Mouse (Mus musculus) mouse trophoblast stem cell (cell line): ENCODE measurements around the gene Mfng.

ENCODE experiments used
- in situ Hi-C, 2 experiments: fragments of 300-500 bp; cut with MseI, MboI; formaldehyde crosslinking; loops; 2 replicates in 1 of 2; 3 replicates in 1 of 2; pipeline ENCODE4 v1.15.1; 2025

The Mfng gene

DNA sequence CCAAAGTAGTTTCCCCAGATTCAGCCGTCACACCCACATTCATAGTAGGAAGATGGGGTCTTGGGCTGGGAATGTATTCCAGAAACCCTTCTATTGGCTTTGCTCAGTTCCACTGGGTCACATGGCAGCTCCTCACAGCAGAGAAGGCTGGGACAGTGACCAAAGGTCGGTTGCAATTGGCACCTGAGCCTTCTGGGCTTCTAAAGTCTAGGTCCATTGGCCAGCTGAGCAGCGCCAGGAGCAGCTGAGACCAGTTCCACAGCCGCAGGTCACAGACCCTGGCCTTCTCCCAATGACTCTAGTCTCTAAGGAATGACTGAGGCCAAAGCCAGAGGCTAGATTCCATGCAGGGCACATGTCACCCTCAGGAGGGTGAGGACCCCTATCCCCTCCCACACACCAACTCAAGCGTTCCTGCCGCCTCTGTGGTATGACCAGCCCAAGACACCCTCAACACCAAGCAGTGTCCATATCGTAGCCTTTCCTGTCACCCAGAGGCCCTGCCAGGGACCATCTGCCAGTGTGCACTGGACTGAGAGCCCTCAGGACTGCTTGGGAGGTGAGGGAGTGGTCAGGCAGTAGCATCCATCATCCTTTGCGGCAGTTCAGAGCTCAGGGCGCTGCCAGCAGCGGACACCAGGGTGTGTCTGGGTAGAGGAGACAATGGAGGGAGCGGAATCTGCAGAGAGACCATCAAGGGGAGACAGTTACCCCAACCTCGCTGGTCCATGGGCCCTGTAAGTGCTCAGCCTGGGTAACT is 17.1 kb downstream of the Mfng start:
- in situ Hi-C loops = no loop called here

DNA sequence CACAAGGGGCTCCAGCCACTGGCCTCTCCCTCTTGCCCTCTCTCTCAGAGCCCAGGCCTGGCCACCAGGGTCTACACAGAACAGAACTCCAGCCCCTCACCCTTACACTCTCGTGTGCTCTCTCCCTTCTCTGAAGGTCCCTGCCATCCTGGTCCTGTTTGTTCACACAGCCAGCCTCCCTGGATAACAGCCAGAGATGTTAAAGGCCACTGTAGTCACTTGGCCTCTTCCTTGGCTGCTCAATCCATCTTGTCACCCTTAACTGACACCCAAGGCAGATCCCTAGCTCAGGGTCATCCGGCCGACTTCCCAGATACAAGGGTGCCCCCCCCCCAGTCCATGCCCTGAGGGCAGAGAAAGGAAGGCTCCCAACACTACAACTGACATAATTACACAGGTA is 18.0 kb downstream of the Mfng start:
- in situ Hi-C loops = no loop called here

DNA sequence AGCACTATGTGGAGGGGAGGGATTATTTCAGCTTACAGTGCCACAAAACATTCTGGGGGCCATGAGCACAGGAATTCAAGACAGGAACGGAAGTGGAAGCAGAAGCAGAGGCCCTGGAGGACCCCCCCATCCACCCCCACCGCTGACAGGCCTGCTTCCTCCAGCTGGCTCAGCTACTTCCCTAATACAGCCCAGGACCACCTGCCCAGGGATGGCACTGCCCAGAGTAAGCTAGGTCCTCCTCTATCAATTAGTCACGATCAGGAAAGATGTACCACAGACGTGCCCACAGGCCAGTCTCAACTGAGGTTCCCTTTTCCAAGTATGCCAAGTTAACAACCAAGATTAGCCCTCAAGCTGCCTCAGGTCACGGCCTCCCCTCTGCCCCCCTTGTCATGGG is 19.1 kb downstream of the Mfng start:
- in situ Hi-C loops = no loop called here

DNA sequence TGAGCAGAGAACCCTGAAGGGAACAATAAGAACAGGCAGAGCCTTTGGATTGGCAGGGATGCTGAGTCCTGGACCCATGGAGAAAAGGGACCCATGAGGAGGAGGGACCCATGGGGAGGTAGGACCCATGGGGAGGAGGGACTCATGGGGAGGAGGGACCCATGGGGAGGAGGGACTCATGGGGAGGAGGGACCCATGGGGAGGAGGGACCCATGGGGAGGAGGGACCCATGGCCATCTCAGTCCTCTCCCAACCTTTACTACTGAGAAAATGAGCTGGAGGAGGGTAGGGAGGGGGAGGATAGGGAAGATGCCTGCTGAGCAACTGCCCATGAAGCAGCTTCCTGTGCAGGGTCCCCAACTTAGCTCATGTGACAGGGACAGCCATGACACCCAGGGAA is 20.3 kb downstream of the Mfng start:
- in situ Hi-C loops = no loop called here

DNA sequence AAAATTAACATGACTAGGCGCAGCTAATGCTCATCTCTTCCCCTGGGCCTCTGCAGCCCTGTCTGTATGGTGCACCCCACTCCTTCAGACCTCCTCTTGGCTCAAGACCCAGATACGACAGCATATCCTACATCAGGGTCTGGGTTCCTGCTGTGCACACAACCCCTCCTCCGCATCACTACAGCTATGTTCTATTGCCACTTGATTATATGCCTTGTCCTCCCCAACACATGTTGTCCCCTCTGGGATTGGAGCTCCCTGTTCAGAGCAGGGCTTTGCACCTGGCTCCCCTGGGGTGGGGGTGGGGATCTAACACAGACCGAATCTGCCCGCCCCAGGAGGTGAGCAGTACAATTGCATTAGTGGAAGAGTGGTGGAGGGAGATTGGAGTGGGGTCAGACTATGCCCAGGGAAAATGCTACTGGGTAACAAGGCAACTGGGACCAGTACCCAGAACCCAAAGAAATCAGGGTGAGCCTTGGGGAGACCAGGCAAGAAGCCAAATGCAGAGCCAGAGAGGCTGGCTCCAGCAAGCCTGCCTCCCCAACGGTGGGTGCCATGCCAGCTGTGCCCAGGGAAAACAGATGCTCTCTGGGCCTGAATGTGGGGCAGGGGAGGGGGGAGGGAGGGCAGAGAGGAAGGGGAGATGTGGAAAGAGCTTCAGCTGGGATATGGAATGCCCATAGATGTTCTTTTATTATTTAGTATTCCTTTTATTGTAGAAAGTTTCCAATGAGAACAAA is 22.5 kb downstream of the Mfng start:
- in situ Hi-C loops = no loop called here

DNA sequence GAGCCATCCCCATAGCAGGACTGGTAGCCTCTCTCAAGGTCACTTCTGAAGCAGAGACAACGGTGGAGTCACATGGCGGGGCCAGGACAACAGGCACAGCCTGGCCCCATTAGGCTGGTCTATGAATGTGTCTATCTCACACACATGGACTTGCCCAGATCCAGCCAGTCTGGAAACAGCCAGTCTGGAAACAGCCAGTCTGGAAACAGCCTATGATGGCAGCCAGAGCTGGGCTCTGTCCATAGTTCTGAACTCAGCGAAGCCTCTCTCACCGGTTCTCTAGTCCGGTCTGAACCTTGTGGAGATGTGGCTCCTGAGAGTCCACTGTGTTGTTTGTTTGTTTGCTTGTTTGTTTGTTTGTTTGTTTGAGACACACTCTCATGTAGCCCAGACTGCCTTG is 23.4 kb downstream of the Mfng start:
- in situ Hi-C loops = loop anchor here in 1 of 2 experiments (5.0 kb wide), 1 partner anchor 128 kb away; no protein-coding TSS in a partner anchor

DNA sequence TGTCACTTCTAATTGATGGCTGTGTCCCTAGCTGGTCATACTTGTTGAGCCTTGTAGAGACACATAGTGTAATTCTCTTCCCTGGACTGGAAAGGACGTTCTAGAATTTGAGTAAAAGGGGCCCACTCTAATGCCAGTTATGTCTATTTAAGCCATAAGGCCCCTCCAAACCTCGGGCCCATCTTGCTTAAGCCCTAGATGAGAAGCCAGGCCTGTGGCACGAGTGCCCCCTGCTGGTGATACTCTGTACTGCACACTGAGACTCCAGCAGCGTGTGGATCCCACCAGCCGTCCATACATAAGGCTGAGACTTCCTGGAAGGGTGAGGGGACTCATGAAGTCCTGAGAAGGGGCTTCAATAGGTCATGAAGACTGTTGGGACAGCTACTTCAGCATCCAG is 29.1 kb downstream of the Mfng start:
- in situ Hi-C loops = loop anchor here in 1 of 2 experiments (5.0 kb wide), 1 partner anchor 122 kb away; no protein-coding TSS in a partner anchor

DNA sequence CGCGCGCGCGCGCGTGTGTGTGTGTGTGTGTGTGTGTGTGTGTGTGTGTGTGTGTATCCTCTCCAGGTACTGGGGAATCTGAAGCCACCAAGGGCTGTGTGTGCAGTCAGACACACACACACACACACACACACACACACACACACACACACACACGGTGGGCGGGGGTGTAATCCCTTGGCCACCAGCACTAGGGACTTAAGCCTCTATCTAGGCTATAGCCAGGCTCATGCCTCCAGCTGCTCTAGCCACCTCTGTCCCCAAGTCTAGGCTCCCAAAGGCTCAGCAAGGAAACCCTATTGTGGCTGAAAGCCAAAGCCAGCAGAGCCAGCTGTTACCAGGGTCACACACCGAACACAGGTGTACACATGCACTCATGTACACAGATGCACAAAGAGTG is 30.4 kb downstream of the Mfng start:
- in situ Hi-C loops = loop anchor here in 1 of 2 experiments (5.0 kb wide), 1 partner anchor 121 kb away; no protein-coding TSS in a partner anchor

DNA sequence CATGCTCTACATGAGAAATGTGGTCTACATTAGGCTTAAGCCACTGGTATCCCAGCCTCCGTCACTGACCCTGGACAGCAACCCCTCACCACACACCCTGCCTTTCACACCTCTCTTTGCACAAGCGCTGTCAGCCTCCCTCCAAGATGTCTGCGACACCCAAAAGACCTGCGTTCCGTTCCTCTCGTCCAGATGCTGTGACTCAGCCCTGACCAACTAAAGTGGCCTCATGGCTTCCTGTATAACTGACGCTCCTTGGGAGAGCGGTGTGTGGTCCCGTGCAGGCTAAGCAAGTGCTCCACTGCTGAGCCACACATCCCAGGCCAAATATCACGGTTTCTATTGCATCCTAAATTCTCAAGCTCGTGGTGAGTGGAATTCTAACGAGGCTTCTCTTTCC is 32.6 kb downstream of the Mfng start:
- in situ Hi-C loops = loop anchor here in 1 of 2 experiments (5.0 kb wide), 1 partner anchor 118 kb away; no protein-coding TSS in a partner anchor

DNA sequence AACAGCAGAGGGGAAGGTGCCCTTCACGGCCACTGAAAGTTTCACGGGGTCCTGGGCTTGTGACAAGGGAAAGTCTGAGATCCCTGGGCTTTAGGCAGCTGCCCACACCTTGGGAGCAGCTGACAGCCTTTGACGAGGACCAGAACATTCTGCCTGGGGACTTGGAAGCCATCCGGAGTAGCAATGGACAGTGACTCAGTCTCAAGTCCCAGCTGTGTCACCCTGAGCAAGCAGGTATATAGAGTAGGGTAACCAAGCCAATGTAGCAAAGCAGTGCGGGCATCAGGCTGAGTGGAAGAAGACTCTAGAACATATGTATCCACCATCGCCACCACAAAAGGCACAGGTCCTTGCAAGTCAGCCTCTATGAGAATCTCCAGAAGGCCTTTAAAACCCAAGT is 36.1 kb downstream of the Mfng start:
- in situ Hi-C loops = no loop called here

DNA sequence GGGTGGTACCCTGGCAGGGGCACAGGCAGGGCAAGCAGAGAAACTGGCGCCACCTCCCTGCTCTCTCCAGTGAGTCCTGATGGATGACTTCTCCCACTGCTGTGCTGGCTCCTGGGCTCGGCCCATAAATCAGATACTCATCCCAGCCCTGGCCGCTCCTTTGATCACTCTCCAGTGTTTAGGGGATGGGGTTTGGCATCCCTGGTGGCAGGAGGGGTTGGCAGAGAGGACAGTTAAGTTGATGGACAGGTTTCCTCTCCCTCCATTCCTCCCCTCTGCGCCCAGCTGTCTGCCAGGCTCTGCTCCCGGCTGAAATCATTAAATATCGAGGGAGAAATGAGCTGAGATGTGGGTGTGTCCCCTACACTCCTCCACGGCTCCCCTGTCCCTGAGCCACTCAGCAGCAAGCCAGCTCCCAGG is 36.6 kb downstream of the Mfng start:
- in situ Hi-C loops = no loop called here

DNA sequence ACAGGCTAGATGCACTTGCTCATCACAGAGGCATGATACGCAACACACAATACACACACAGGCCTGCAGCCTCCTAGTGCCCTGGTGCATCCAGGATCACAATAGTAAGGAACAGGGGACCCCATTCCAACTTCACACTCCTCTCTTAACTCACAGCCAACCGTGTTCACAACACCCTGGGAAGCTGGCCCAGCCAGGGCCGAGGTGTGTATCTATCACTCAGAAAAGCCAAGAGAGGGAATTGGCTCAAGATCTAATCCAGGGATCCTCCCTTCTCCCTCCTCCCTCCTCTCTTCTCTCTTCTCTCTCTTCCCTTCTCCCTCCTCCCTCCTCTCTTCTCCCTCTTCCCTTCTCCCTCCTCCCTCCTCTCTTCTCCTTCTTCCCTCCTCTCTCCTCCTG is 37.1 kb downstream of the Mfng start:
- in situ Hi-C loops = no loop called here

DNA sequence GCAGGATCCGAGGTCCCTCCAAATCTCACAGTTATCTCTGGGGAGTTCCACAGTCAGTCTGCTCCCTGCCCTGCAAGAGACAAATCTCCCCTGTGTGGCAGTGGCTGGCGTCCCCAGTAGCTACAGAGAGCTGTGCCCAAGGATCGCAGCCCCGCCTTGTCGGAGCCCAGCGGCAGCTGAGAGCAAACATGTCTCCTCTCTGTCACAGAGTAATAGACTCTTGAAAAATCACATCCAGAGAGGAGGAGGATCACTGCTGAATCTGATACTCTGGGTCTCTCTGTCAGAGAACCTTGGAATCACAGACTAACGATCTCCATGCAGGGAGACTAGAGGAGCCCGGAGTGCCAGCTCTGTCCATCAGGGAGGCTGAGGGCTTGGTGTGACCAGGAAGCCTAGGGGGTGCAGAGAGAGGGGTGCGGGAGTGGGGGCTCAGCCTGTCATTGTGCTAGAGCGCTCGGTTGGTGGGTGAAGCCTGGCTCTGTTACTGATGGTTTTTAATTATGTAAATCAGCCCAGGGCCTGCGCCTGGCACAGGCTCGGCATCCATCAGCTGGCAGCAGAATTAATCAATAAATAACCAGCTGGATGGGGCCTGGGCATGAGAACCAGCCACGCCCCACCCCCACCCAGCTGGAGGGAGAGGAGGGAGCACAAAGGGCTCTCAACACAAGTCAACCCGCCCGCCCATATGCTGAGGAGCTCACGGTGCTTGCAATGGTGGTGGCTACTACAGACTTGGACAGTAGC is 37.7 kb downstream of the Mfng start:
- in situ Hi-C loops = no loop called here

DNA sequence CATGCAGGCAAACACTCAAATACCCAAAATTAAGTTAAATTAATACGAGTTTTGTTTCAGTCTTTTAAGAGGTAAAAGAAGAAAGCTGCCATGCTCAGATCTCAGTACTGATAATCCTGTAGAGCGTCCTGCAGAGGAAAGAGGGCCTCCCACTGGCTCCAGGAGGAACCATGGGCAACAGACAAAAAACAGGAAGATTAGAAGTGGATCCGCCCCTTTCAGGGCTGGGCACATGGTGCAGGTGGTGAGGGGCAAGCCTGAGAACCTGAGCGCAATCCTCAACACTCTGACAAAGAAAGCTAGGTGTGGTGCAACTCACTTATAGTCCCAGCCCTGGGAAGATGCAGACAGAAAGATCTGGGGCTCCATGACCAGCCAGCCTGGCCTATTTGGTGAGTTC is 41.4 kb downstream of the Mfng start:
- in situ Hi-C loops = no loop called here

DNA sequence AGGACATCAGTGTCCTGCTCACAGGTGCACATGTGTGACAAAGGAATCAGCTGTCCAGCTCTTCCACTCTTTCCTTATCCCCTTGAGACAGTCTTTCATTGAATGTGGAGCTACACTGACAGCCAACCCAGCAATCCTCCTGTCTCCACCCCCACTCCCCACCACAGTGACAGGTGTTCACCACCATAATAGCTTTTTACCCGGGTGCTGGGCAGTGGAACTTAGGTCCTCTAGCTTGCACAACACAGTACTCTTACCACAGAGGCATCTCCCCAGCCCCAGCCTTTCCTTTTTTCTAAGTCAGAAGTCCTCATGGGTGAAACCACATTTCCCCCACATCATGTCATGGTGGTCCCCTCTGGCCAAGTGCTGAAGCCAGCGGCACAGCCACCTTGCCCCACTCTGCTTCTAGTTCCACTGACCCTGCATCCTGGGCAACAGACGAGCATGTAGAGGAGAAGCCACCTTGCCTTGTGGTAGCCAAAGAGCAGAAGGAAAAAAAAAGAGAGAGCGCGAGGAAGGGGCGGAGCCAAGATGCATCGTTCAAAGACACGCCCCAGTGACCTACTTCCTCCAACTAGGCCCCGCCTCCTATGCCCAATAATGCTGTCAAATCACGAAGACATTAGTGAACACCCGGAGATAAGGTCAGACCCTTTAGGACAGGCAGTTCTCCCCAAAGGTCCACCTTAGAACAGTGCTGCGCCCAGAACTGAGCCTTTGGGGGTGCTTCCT is 42.8 kb downstream of the Mfng start:
- in situ Hi-C loops = no loop called here

DNA sequence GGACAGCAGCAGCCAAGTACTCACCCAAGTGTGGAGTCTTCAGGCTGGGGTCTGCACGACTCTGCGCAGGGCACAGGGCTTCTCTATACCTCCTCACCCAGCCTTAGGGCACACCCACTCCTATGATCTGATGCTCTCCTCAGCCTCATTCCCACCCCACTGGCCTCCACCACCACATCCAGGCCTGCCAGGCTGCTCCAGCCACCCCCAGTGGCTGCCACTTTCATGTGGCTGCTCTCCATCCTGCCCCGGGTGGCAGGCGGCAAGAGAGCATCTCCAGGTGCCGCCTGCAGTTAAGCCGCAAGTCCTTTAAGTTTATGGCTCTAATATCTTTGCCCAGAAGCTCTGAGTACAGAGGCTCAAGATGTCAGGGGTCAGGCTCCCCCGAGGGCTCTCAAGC is 46.6 kb downstream of the Mfng start:
- in situ Hi-C loops = no loop called here

DNA sequence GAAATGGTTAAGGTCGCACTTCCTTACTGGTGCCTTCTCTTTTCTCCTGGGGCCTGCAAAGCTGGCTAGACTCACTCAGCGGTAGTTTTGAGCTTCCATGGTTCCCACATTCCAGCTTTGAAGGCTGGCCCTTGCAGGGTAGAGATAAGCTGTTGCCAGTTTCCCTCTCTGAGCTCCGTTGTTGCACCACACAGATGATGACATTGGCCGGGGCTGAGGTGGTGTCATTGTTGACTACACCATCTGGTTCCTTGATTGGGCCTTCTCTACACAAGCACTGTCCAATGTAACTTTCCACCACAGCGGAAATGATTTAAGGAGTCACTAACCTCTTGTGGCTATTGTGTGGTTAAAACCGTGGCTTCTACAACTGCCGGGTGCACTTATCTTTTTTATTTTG is 52.7 kb downstream of the Mfng start:
- in situ Hi-C loops = no loop called here

DNA sequence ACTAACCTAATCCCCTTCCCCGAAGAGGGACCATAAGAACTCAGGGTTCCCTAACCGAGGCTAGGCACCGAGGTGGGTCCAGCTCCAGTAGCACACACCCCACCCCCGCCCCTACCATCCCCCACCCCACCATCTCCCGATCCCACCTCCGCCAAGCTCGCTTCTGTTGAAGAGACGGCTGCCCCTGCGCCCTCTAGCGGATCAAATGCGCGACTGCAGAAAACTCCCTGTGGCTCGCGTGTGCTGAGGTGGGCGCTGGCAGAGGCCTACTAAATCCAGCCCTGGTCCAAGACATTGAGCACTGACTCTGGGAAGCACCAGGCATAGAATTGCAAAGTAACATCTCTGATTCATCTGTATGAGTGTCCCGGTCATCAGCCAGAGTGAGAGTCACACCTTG is 53.2 kb downstream of the Mfng start:
- in situ Hi-C loops = no loop called here

DNA sequence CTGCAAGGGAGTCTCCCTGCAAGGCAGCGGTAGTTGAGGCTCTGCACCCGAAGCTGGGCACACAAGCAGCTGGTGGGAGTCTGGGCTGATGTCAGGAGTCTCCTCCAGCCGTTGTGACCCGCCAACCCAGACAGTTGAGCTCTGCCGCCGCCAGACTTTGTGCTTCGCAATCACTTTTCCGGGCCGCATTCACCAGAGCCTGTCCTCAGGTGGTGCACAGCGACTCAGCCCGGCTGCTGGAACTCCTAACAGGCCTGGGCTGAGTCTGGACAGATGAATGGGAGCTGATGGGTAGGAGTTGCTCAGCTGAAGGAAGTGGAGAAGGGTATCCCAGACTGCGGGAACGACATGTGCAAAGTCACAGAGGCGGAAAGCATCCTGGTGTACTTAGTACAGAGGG is 53.9 kb downstream of the Mfng start:
- in situ Hi-C loops = no loop called here

DNA sequence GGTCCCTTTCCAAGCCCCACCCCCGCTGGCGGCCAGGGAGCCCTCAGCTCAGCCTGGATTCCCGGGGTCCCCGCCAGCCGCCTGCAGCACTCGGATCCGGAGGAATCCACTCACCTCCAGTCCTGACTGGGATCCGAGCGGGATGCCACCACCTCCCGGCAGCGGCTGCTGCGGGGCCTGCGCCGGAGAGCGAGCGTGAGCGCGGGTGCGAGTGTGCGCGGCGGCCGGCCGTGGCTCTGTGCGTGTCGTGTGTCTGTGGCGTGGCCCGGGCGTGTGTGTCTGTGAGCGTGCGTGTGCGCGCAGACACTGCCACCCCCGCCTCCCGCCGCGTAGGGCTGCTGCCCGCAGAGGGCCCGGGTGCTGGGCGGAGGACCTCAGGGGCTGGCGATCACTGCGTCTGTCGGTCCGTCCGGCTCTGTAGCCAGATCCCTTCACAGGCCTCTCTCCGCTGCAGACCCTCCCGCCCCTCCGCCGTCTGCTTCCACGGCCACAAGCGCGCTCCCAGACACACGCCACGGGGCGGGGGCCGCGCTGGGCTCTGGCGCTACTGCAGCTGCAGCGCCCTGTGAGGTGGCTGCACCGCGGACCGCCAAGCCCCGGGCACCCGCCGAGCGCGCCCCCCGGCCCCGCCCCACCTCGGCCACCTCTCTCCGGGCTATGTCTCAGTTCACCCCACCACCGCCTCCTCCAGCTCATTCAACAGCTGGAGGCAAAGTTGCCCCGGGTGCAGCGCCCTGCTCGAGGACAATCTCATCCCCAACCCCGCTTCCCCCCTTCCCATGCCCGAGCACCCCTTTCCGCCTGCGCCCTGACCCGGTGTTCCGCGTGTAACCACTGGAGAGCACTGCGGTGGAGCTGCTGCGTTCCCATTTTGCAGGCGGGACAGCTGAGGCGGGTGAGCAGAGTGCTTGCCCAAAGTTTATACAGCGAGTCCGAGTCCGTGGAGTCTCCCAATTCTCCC is 54.7 kb downstream of the Mfng start, which contains the start of gene Elfn2:
Gene Elfn2, minus strand, starts transcription at position 482 of the 961 bp plus-strand sequence.
- in situ Hi-C loops = no loop called here
